Mouse (Mus musculus) cerebellum, adult 2 months (tissue): Measurements from ENCODE around the gene Meis1.

Source experiments
- CTCF ChIP-seq: fragments of 200-500 bp; IDR thresholded peaks from 2 replicates; pipeline ENCODE4 v1.5.1; 2011; ENCODE audit warnings: low read depth, mild to moderate bottlenecking, control low read depth, low read length, moderate library complexity, borderline replicate concordance; ENCODE audit not compliant: insufficient read depth
- POLR2A ChIP-seq: fragments of 200-500 bp; IDR thresholded peaks from 2 replicates; pipeline ENCODE4 v1.6.1; 2011; ENCODE audit warnings: low read length, control low read depth, borderline replicate concordance; ENCODE audit not compliant: insufficient read depth

DNA sequence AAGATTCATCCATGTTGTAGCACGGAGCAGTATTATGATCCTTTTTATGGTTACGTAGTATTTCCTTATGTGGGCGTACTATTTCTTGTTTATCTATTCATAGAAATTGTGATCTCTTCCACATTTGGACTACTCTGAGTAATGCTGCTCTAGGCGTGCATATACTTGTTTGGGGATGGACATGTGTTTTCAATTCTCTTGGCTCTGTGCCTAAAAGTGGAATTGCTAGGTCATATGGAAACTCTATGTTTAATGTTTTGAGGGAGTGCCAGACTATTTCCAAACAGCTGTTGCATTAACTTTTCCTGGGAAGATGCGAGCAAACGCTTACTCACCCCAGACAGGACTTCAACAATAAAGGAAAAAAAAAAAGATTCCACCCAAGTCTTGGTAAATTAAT, 173.3 kb downstream of the Meis1 start:
- TF ChIP-seq CTCF: no peak
- TF ChIP-seq POLR2A: no peak
